Mouse (Mus musculus) small intestine, adult 2 months (tissue): Measurements from ENCODE around the gene Cdhr4. TPM values are rescaled to one million over a fixed set of nuclear protein-coding genes. Genes with fewer than 3 reads are reported as not detected.

Source experiments
- H3K27ac ChIP-seq: fragments of 200-500 bp; 2 replicates; pipeline ENCODE4 v1.5.1; 2012; ENCODE audit warnings: low read depth, low read length, control low read depth, inconsistent platforms; ENCODE audit not compliant: insufficient read depth
- H3K27me3 ChIP-seq: fragments of 200-500 bp; 2 replicates; pipeline ENCODE4 v1.6.1; 2012; ENCODE audit warnings: mild to moderate bottlenecking, moderate library complexity, low read length, inconsistent platforms; ENCODE audit not compliant: control insufficient read depth, insufficient read depth
- H3K36me3 ChIP-seq: fragments of 200-500 bp; 2 replicates; pipeline ENCODE4 v1.6.1; 2012; ENCODE audit warnings: mild to moderate bottlenecking, low read length, control low read depth, inconsistent platforms; ENCODE audit not compliant: control insufficient read depth, insufficient read depth
- H3K4me1 ChIP-seq: fragments of 200-500 bp; 2 replicates; pipeline ENCODE4 v1.6.1; 2012; ENCODE audit warnings: low read length, inconsistent platforms, mixed read lengths; ENCODE audit not compliant: control insufficient read depth, insufficient read depth, insufficient read length
- H3K4me3 ChIP-seq: fragments of 200-500 bp; 2 replicates; pipeline ENCODE4 v1.5.1; 2012; ENCODE audit warnings: low read depth, mild to moderate bottlenecking, control low read depth, inconsistent platforms, low read length, moderate library complexity
- CTCF ChIP-seq: fragments of 200-500 bp; IDR thresholded peaks from 2 replicates; pipeline ENCODE4 v1.5.1; 2012; ENCODE audit warnings: low read depth, mild to moderate bottlenecking, control low read depth, inconsistent platforms, low read length, moderate library complexity, mixed read lengths; ENCODE audit not compliant: insufficient replicate concordance, insufficient read length; ENCODE audit errors: extremely low read depth
- POLR2A ChIP-seq: fragments of 200-500 bp; IDR thresholded peaks from 2 replicates; pipeline ENCODE4 v1.6.1; 2012; ENCODE audit warnings: low read depth, mild to moderate bottlenecking, control low read depth, inconsistent platforms, low read length, moderate library complexity
- WGBS: fragments of 180-500 bp; shearing (Covaris S2); methylation state at CpG from one replicate; pipeline ENCODE4 v1.1.7; 2018; 5-methylcytosine and 5-hydroxymethylcytosine counted together
- polyA plus RNA-seq: library from polyadenylated mRNA; depleted of rRNA; stranded (reverse); fragments of >200 nt; gene quantifications from 2 replicates; pipeline ENCODE4 v1.2.3, GENCODE M21; 2012; rRNA removed

Gene Cdhr4
- polyA plus RNA-seq, 1 experiment, result 2.3 TPM

GRCm38 (mm10) chr9:108044751-108045492 is 52.6 kb downstream of the Cdhr4 start:
- 92% methylated on average over 8 of the region's 8 CpGs for WGBS
- no peak overlapping the region for H3K27ac ChIP-seq
- peaks cover 13% of the 10 kb centered on the region for H3K4me1 ChIP-seq
- no peaks in the 10 kb centered on the region for H3K27me3 ChIP-seq
- H3K36me3 ChIP-seq, result peaks cover 36% of the 10 kb centered on the region
- H3K4me3 ChIP-seq, result no peak overlapping the region
- TF ChIP-seq POLR2A (no peak), CTCF (no peak)

- Histone ChIP-seq H3K4me3 (no peak overlapping the region), H3K27me3 (no peaks in the 10 kb centered on the region), H3K4me1 (peaks cover 15% of the 10 kb centered on the region), H3K36me3 (peaks cover 40% of the 10 kb centered on the region), H3K27ac (no peak overlapping the region)
- WGBS, result 92% methylated on average over 4 of the region's 4 CpGs
- TF ChIP-seq POLR2A (no peak), CTCF (no peak)
Measured at GRCm38 (mm10) chr9:108046582-108046981, 54.3 kb downstream of the Cdhr4 start.

GRCm38 (mm10) chr9:108047601-108048565 is 55.6 kb downstream of the Cdhr4 start:
- 34% methylated on average over 17 of the region's 17 CpGs for WGBS

GRCm38 (mm10) chr9:108048566-108048955 is 56.3 kb downstream of the Cdhr4 start:
- H3K27me3 ChIP-seq, result no peaks in the 10 kb centered on the region
- H3K36me3 ChIP-seq, result peaks cover 46% of the 10 kb centered on the region
- H3K4me3 ChIP-seq, result peak overlapping the region; percentile 62
- TF ChIP-seq POLR2A (no peak), CTCF (no peak)
- H3K27ac ChIP-seq, result peak overlapping the region; percentile 90
- WGBS, result 2% methylated on average over 19 of the region's 19 CpGs
- H3K4me1 ChIP-seq, result peaks cover 21% of the 10 kb centered on the region

More at GRCm38 (mm10) chr9:108047601-108048565, 55.6 kb downstream of the Cdhr4 start:
- peak overlapping the region; percentile 62 for H3K4me3 ChIP-seq
- TF ChIP-seq POLR2A (no peak), CTCF (no peak)
- no peaks in the 10 kb centered on the region for H3K27me3 ChIP-seq
- peak overlapping the region; percentile 90 for H3K27ac ChIP-seq
- peaks cover 47% of the 10 kb centered on the region for H3K36me3 ChIP-seq
- H3K4me1 ChIP-seq, result peaks cover 15% of the 10 kb centered on the region

GRCm38 (mm10) chr9:108049016-108049455 is 56.7 kb downstream of the Cdhr4 start, which contains the start of gene Gmppb:
Gene Gmppb (plus strand): TSS chr9:108049242.
- Histone ChIP-seq H3K27me3 (no peaks in the 10 kb centered on the region), H3K27ac (peak within 1 kb of the TSS; percentile 97), H3K4me1 (peaks cover 23% of the 10 kb centered on the region), H3K4me3 (peak within 1 kb of the TSS; percentile 86), H3K36me3 (peaks cover 46% of the 10 kb centered on the region)
- under 1% methylated on average over 37 of the region's 39 CpGs for WGBS
- TF ChIP-seq POLR2A, result peak; percentile 86
- no peak for TF ChIP-seq CTCF

Other genes with a start within 250 kb of the Cdhr4 start
- gene Rbm5, start 221.5 kb upstream of the Cdhr4 start, polyA plus RNA-seq, result 18.0 and 48.9 TPM in 2 replicates
- 4.2 and 16.4 TPM in 2 replicates for gene Rbm6, start 119.3 kb upstream of the Cdhr4 start, polyA plus RNA-seq
- 59.0 and 147 TPM in 2 replicates for gene Mon1a, start 104.3 kb upstream of the Cdhr4 start, polyA plus RNA-seq
- gene Mst1r, start 85.6 kb upstream of the Cdhr4 start, polyA plus RNA-seq, result 46.4 and 94.7 TPM in 2 replicates
- not detected in 2 replicates for gene Actl11, start 64.0 kb upstream of the Cdhr4 start, polyA plus RNA-seq
- 0.35 TPM in 1 of 2 replicates, not detected in the other for gene Camkv, start 56.8 kb upstream of the Cdhr4 start, polyA plus RNA-seq
- gene Traip, start 42.4 kb upstream of the Cdhr4 start, polyA plus RNA-seq, result 0.74 and 1.5 TPM in 2 replicates
- 67.0 and 131 TPM in 2 replicates for gene Uba7, start 17.0 kb upstream of the Cdhr4 start, polyA plus RNA-seq
- not detected in 2 replicates for gene Gm20661, start 9.4 kb upstream of the Cdhr4 start, polyA plus RNA-seq
- 3.1 and 6.0 TPM in 2 replicates for gene Inka1, start 6.6 kb upstream of the Cdhr4 start, polyA plus RNA-seq
- gene Gm20662, start 3.9 kb downstream of the Cdhr4 start, polyA plus RNA-seq, result 0.46 TPM in 1 of 2 replicates, not detected in the other
- gene Ip6k1, start 10.0 kb downstream of the Cdhr4 start, polyA plus RNA-seq, result 70.7 and 160 TPM in 2 replicates
- 34.5 and 56.7 TPM in 2 replicates for gene Gmppb, start 56.7 kb downstream of the Cdhr4 start, polyA plus RNA-seq
- gene Amigo3, start 60.7 kb downstream of the Cdhr4 start, polyA plus RNA-seq, result 6.1 and 12.0 TPM in 2 replicates
- gene Mst1, start 87.9 kb downstream of the Cdhr4 start, polyA plus RNA-seq, result 0.18 and 0.35 TPM in 2 replicates
- 48.3 and 86.7 TPM in 2 replicates for gene Rnf123, start 90.8 kb downstream of the Cdhr4 start, polyA plus RNA-seq
- 127 and 189 TPM in 2 replicates for gene Apeh, start 102.1 kb downstream of the Cdhr4 start, polyA plus RNA-seq
- 0.94 and 1.4 TPM in 2 replicates for gene Bsn, start 197.9 kb downstream of the Cdhr4 start, polyA plus RNA-seq